Mouse (Mus musculus) forebrain, embryonic 16.5 days (tissue): Measurements from ENCODE around the gene Dusp8. TPM values are rescaled to one million over a fixed set of nuclear protein-coding genes. Genes with fewer than 3 reads are reported as not detected.

Experiments used
- ATAC-seq: fragments of 200-750 bp; cut with Nextera tagmentation; 2 replicates; pipeline ENCODE4 v1.8.0; 2017; ENCODE audit warnings: mild to moderate bottlenecking, moderate library complexity
- H3K27ac ChIP-seq: fragments of 300-500 bp; sonication (generic); 2 replicates; pipeline ENCODE4 v1.5.1; 2014; ENCODE audit warnings: low read length, control low read depth
- H3K27me3 ChIP-seq: fragments of 300-500 bp; sonication (generic); replicated peaks from 2 replicates; pipeline ENCODE4 v1.6.1; 2014; ENCODE audit warnings: low read length; ENCODE audit not compliant: control insufficient read depth, insufficient read depth
- H3K36me3 ChIP-seq: fragments of 300-500 bp; sonication (generic); 2 replicates; pipeline ENCODE4 v1.6.1; 2014; ENCODE audit not compliant: control insufficient read depth, insufficient read depth
- H3K4me1 ChIP-seq: fragments of 300-500 bp; sonication (generic); replicated peaks from 2 replicates; pipeline ENCODE4 v1.6.1; 2014; ENCODE audit warnings: low read length; ENCODE audit not compliant: control insufficient read depth, insufficient read depth
- H3K4me2 ChIP-seq: fragments of 300-500 bp; sonication (generic); 2 replicates; pipeline ENCODE4 v1.6.1; 2014; ENCODE audit warnings: mild to moderate bottlenecking, low read length, control low read depth
- H3K4me3 ChIP-seq: fragments of 300-500 bp; sonication (generic); replicated peaks from 2 replicates; pipeline ENCODE4 v1.5.1; 2014; ENCODE audit warnings: mild to moderate bottlenecking, low read length, control low read depth
- H3K9ac ChIP-seq: fragments of 300-500 bp; sonication (generic); replicated peaks from 2 replicates; pipeline ENCODE4 v1.6.1; 2014; ENCODE audit warnings: low read depth, low read length, control low read depth
- H3K9me3 ChIP-seq: fragments of 300-500 bp; sonication (generic); 2 replicates; pipeline ENCODE4 v1.6.1; 2016; ENCODE audit warnings: low read length; ENCODE audit not compliant: control insufficient read depth
- WGBS: fragments of 180-500 bp; shearing (Covaris S2); extraction: QIAGEN DNeasy Blood & Tissue Kit; methylation state at CpG from one replicate; pipeline ENCODE4 v1.1.7; 2014; 5-methylcytosine and 5-hydroxymethylcytosine counted together
- polyA plus RNA-seq: library from polyadenylated mRNA; unstranded; fragments of >200 nt; fragmentation: Nextera tagmentation; extraction: Ambion mirVana; gene quantifications from 2 replicates; pipeline ENCODE4 v1.2.1, GENCODE M21; 2015

Gene Dusp8
- polyA plus RNA-seq, 1 experiment from 2014 or later: 98.7 TPM

GRCm38 (mm10) chr7:142037553-142038170 is 58.0 kb downstream of the Dusp8 start:
- 71% methylated on average over 4 of the region's 4 CpGs for whole genome bisulfite sequencing
- H3K4me1 ChIP-seq: 0 out of 2 replicates have a peak, but pooled peaks cover 2% of the 10 kb centered on the region
- no peak overlapping the region for H3K9ac ChIP-seq
- no peaks in the 10 kb centered on the region for H3K9me3 ChIP-seq
- H3K27me3 ChIP-seq: no peaks in the 10 kb centered on the region
- H3K27ac ChIP-seq: no peak overlapping the region
- H3K4me2 ChIP-seq: no peak overlapping the region
- peak; percentile 64; the same call in 1 of the 2 replicates for ATAC-seq
- no peaks in the 10 kb centered on the region for H3K36me3 ChIP-seq
- no peak overlapping the region for H3K4me3 ChIP-seq

DNA sequence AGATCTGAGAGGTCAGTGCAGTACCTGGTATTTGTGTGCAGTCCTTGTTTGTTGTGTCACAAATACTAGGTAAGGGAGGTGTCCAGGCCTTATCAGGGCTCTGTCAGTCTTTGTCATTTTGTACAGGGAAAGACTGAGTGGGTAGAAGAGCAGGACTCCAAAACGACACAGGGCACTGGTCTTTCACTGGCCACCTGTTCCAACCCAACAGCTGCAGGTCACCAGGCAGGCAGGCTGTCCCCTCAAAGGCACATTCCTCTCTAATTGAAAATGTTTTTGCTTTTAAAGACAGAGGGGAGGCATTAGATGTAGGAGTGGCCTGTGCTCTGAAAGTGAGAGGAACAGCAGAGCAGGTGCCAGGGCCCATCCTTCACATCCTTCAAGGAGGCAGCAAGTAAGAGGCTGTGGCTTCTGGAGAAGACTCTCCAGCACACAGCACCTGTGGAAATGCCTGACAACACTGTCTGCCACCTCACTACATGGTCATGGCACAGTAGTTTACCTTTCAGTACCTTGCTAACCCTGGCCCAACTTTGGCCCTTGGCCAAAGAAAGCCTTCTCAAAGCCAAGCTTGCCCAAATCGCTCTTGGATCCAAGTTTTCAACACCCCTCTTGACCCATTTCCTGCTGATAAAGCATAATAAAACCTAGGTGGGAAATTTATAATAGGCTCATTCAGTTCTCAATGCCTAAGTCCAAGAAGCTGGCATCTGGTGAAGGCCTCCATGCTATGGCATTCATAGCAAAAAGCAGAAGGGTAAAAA is 60.4 kb downstream of the Dusp8 start:
- WGBS: 70% methylated on average over 2 of the region's 2 CpGs
- Histone ChIP-seq H3K4me1 (0 out of 2 replicates have a peak, but pooled peaks cover 2% of the 10 kb centered on the region), H3K27ac (no peak overlapping the region), H3K9ac (no peak overlapping the region), H3K4me3 (no peak overlapping the region), H3K9me3 (no peaks in the 10 kb centered on the region), H3K36me3 (no peaks in the 10 kb centered on the region), H3K4me2 (no peak overlapping the region), H3K27me3 (no peaks in the 10 kb centered on the region)
- ATAC-seq: no peak

DNA sequence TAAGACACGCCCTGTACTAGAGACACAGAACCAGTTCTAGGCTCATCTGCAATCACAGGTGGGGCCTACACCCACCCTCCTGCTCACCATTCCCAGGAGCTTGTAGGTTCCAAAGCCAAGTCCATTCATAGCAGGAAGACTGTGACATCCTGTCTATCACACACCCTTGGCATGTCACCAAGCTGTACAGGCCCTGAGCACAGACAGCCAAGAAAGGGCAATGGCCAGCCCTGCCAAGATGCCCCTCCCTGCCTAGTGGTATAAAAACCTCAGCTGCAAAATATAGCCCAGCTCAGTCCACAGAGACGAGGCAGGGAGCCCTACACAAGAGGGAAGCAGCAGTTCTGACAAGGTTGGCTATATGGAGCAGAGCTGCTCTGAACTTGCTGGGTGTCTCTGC is 61.4 kb downstream of the Dusp8 start:
- no peak for ATAC-seq
- WGBS: 80% methylated on average over 2 of the region's 2 CpGs

GRCm38 (mm10) chr7:142030073-142030472 is 65.6 kb downstream of the Dusp8 start:
- no peak for ATAC-seq
- Histone ChIP-seq H3K36me3 (no peaks in the 10 kb centered on the region), H3K4me3 (no peak overlapping the region), H3K9ac (no peak overlapping the region), H3K4me2 (no peak overlapping the region), H3K4me1 (0 out of 2 replicates have a peak, but pooled peaks cover 2% of the 10 kb centered on the region), H3K9me3 (no peaks in the 10 kb centered on the region), H3K27ac (no peak overlapping the region), H3K27me3 (no peaks in the 10 kb centered on the region)

More for the DNA sequence above, 61.4 kb downstream of the Dusp8 start:
- Histone ChIP-seq H3K36me3 (no peaks in the 10 kb centered on the region), H3K4me3 (no peak overlapping the region), H3K27ac (no peak overlapping the region), H3K4me1 (0 out of 2 replicates have a peak, but pooled peaks cover 2% of the 10 kb centered on the region), H3K9me3 (no peaks in the 10 kb centered on the region), H3K9ac (no peak overlapping the region), H3K27me3 (no peaks in the 10 kb centered on the region), H3K4me2 (no peak overlapping the region)

Other genes starting within 250 kb of the Dusp8 start
- gene Tollip, start 177.3 kb downstream of the Dusp8 start, polyA plus RNA-seq: 96.0 and 101 TPM in 2 replicates
- gene Brsk2, start 146.1 kb downstream of the Dusp8 start, polyA plus RNA-seq: 22.7 and 26.5 TPM in 2 replicates
- gene Mob2, start 34.8 kb downstream of the Dusp8 start, polyA plus RNA-seq: 53.2 and 54.2 TPM in 2 replicates
- gene Gm45618, start 24.9 kb upstream of the Dusp8 start, polyA plus RNA-seq: 0.34 TPM in 1 of 2 replicates, not detected in the other
- not detected in 2 replicates for gene Gm39115, start 40.2 kb upstream of the Dusp8 start, polyA plus RNA-seq
- gene Gm45337, start 48.8 kb upstream of the Dusp8 start, polyA plus RNA-seq: not detected in 2 replicates
- gene Gm29735, start 61.3 kb upstream of the Dusp8 start, polyA plus RNA-seq: not detected in 2 replicates
- not detected in 2 replicates for gene Gm4553, start 69.9 kb upstream of the Dusp8 start, polyA plus RNA-seq
- gene Krtap5-2, start 80.2 kb upstream of the Dusp8 start, polyA plus RNA-seq: not detected in 2 replicates
- not detected in 2 replicates for gene Gm10153, start 94.5 kb upstream of the Dusp8 start, polyA plus RNA-seq
- gene Krtap5-3, start 105.5 kb upstream of the Dusp8 start, polyA plus RNA-seq: not detected in 2 replicates
- not detected in 2 replicates for gene Gm7579, start 116.0 kb upstream of the Dusp8 start, polyA plus RNA-seq
- gene Krtap5-5, start 134.1 kb upstream of the Dusp8 start, polyA plus RNA-seq: not detected in 2 replicates
- gene Gm40460, start 145.2 kb upstream of the Dusp8 start, polyA plus RNA-seq: not detected in 2 replicates
- gene Gm2431, start 162.5 kb upstream of the Dusp8 start, polyA plus RNA-seq: not detected in 2 replicates
- not detected in 2 replicates for gene Gm4559, start 178.5 kb upstream of the Dusp8 start, polyA plus RNA-seq
- not detected in 2 replicates for gene Krtap5-1, start 201.3 kb upstream of the Dusp8 start, polyA plus RNA-seq
- not detected in 2 replicates for gene Krtap5-4, start 207.7 kb upstream of the Dusp8 start, polyA plus RNA-seq